Mouse (Mus musculus): ENCODE data around the gene Col16a1. TPM values are rescaled to one million over a fixed set of nuclear protein-coding genes. Genes with fewer than 3 reads are reported as not detected.

Gene Col16a1
- polyA plus RNA-seq, 1 experiment from 2014 or later: 26.2 TPM

- no peaks in the 10 kb centered on the region for H3K27me3 ChIP-seq (replicated peaks; ENCODE audit: insufficient read depth, low read length)
- ATAC-seq: no peak
Observed at GRCm38 (mm10) chr4:130131448-130132105, 83.9 kb downstream of the Col16a1 start.

GRCm38 (mm10) chr4:130133399-130133798 is 85.8 kb downstream of the Col16a1 start:
- ATAC-seq (no peak), DNase-seq (ENCODE audit: low spot score) (no peak)
- WGBS: 51% methylated on average over 6 of the region's 6 CpGs
- Histone ChIP-seq H3K9me3 (ENCODE audit: low read length) (no peaks in the 10 kb centered on the region), H3K36me3 (ENCODE audit: insufficient read depth, low read length) (no peaks in the 10 kb centered on the region), H3K27ac (ENCODE audit: low read length) (no peak overlapping the region), H3K4me1 (ENCODE audit: insufficient read depth, low read depth, low read length) (no peaks in the 10 kb centered on the region; the same call in 1 of the 2 replicates), H3K9ac (replicated peaks; ENCODE audit: low read depth) (no peak overlapping the region), H3K27me3 (replicated peaks; ENCODE audit: insufficient read depth, low read length) (no peaks in the 10 kb centered on the region), H3K4me3 (ENCODE audit: low read depth, low read length) (no peak overlapping the region), H3K4me2 (replicated peaks; ENCODE audit: low read depth, low read length) (no peak overlapping the region)
- TF ChIP-seq EP300 (IDR thresholded peaks at IDR 0.05): no peak
- TF ChIP-seq CTCF (IDR thresholded peaks at IDR 0.05): no peak

More at GRCm38 (mm10) chr4:130131448-130132105, 83.9 kb downstream of the Col16a1 start:
- Histone ChIP-seq H3K4me1 (ENCODE audit: insufficient read depth, low read depth, low read length) (no peaks in the 10 kb centered on the region; the same call in 1 of the 2 replicates), H3K9ac (replicated peaks; ENCODE audit: low read depth) (no peak overlapping the region), H3K4me3 (ENCODE audit: low read depth, low read length) (no peak overlapping the region), H3K27ac (ENCODE audit: low read length) (no peak overlapping the region), H3K9me3 (ENCODE audit: low read length) (no peaks in the 10 kb centered on the region), H3K36me3 (ENCODE audit: insufficient read depth, low read length) (no peaks in the 10 kb centered on the region; the same call in 1 of the 2 replicates), H3K4me2 (replicated peaks; ENCODE audit: low read depth, low read length) (no peak overlapping the region)
- 83% methylated on average over 7 of the region's 7 CpGs for WGBS
- no peak for DNase-seq (ENCODE audit: low spot score)
- no peak for TF ChIP-seq EP300 (IDR thresholded peaks at IDR 0.05)

GRCm38 (mm10) chr4:130138441-130139213 is 91.0 kb downstream of the Col16a1 start:
- Histone ChIP-seq H3K4me3 (ENCODE audit: low read depth, low read length) (peak overlapping the region; percentile 8; the same call in 1 of the 2 replicates), H3K4me1 (ENCODE audit: insufficient read depth, low read depth, low read length) (0 out of 2 replicates have a peak, but pooled peaks cover 3% of the 10 kb centered on the region), H3K4me2 (replicated peaks; ENCODE audit: low read depth, low read length) (peak overlapping the region; percentile 39), H3K9me3 (ENCODE audit: low read length) (no peaks in the 10 kb centered on the region), H3K27ac (ENCODE audit: low read length) (no peak overlapping the region), H3K27me3 (replicated peaks; ENCODE audit: insufficient read depth, low read length) (peaks cover 14% of the 10 kb centered on the region), H3K9ac (replicated peaks; ENCODE audit: low read depth) (peak overlapping the region; percentile 3; the same call in 1 of the 2 replicates), H3K36me3 (ENCODE audit: insufficient read depth, low read length) (no peaks in the 10 kb centered on the region)
- under 1% methylated on average over 55 of the region's 57 CpGs for WGBS
- TF ChIP-seq EP300 (IDR thresholded peaks at IDR 0.05) (no peak), CTCF (IDR thresholded peaks at IDR 0.05) (peak; percentile 95)
- DNase-seq (ENCODE audit: low spot score): peak; percentile 83
- peak; percentile 81 for ATAC-seq

- Histone ChIP-seq H3K36me3 (ENCODE audit: insufficient read depth, low read length) (no peaks in the 10 kb centered on the region), H3K4me1 (ENCODE audit: insufficient read depth, low read depth, low read length) (0 out of 2 replicates have a peak, but pooled peaks cover 3% of the 10 kb centered on the region), H3K4me3 (ENCODE audit: low read depth, low read length) (peak within 1 kb of the TSS; percentile 8; the same call in 1 of the 2 replicates), H3K27ac (ENCODE audit: low read length) (no peak within 1 kb of the TSS), H3K4me2 (replicated peaks; ENCODE audit: low read depth, low read length) (peak within 1 kb of the TSS; percentile 39), H3K27me3 (replicated peaks; ENCODE audit: insufficient read depth, low read length) (peaks cover 14% of the 10 kb centered on the region), H3K9ac (replicated peaks; ENCODE audit: low read depth) (peak within 1 kb of the TSS; percentile 3; the same call in 1 of the 2 replicates), H3K9me3 (ENCODE audit: low read length) (no peaks in the 10 kb centered on the region)
- ATAC-seq (no peak; the same call in 1 of the 2 replicates), DNase-seq (ENCODE audit: low spot score) (peak; percentile 27)
- WGBS: 3% methylated on average over 11 of the region's 15 CpGs
- TF ChIP-seq EP300 (IDR thresholded peaks at IDR 0.05): no peak
- no peak for TF ChIP-seq CTCF (IDR thresholded peaks at IDR 0.05)
Observed at GRCm38 (mm10) chr4:130139214-130139492, 91.5 kb downstream of the Col16a1 start, which contains the start of gene Hcrtr1. Gene Hcrtr1 (minus strand): TSS chr4:130139359.

GRCm38 (mm10) chr4:130140992-130141402 is 93.4 kb downstream of the Col16a1 start:
- H3K4me3 ChIP-seq (ENCODE audit: low read depth, low read length): no peak overlapping the region
- DNase-seq (ENCODE audit: low spot score) (no peak), ATAC-seq (no peak)
- H3K9me3 ChIP-seq (ENCODE audit: low read length): no peaks in the 10 kb centered on the region
- H3K27me3 ChIP-seq (replicated peaks; ENCODE audit: insufficient read depth, low read length): peaks cover 14% of the 10 kb centered on the region
- H3K9ac ChIP-seq (replicated peaks; ENCODE audit: low read depth): no peak overlapping the region
- no peaks in the 10 kb centered on the region for H3K36me3 ChIP-seq (ENCODE audit: insufficient read depth, low read length)
- 0 out of 2 replicates have a peak, but pooled peaks cover 3% of the 10 kb centered on the region for H3K4me1 ChIP-seq (ENCODE audit: insufficient read depth, low read depth, low read length)
- WGBS: 49% methylated on average over 9 of the region's 9 CpGs
- TF ChIP-seq EP300 (IDR thresholded peaks at IDR 0.05): no peak
- TF ChIP-seq CTCF (IDR thresholded peaks at IDR 0.05): no peak
- no peak overlapping the region for H3K4me2 ChIP-seq (replicated peaks; ENCODE audit: low read depth, low read length)
- H3K27ac ChIP-seq (ENCODE audit: low read length): no peak overlapping the region

GRCm38 (mm10) chr4:130141786-130142185 is 94.1 kb downstream of the Col16a1 start:
- H3K9ac ChIP-seq (replicated peaks; ENCODE audit: low read depth): no peak overlapping the region
- H3K4me1 ChIP-seq (ENCODE audit: insufficient read depth, low read depth, low read length): 0 out of 2 replicates have a peak, but pooled peaks cover 3% of the 10 kb centered on the region
- H3K9me3 ChIP-seq (ENCODE audit: low read length): no peaks in the 10 kb centered on the region
- no peak for ATAC-seq
- H3K4me2 ChIP-seq (replicated peaks; ENCODE audit: low read depth, low read length): no peak overlapping the region
- 35% methylated on average over 3 of the region's 3 CpGs for WGBS
- no peaks in the 10 kb centered on the region for H3K36me3 ChIP-seq (ENCODE audit: insufficient read depth, low read length)
- DNase-seq (ENCODE audit: low spot score): no peak
- H3K4me3 ChIP-seq (ENCODE audit: low read depth, low read length): no peak overlapping the region
- H3K27ac ChIP-seq (ENCODE audit: low read length): no peak overlapping the region
- no peak for TF ChIP-seq EP300 (IDR thresholded peaks at IDR 0.05)
- peaks cover 14% of the 10 kb centered on the region for H3K27me3 ChIP-seq (replicated peaks; ENCODE audit: insufficient read depth, low read length)

Measured in lung, postnatal 0 days (tissue).